Mouse (Mus musculus) megakaryocyte, embryonic 14.5 days (primary cell): ENCODE measurements around the gene Myo1d.

Experiments used
- FLI1 ChIP-seq: IDR thresholded peaks from 2 replicates; pipeline ENCODE4 v1.6.1; 2012; ENCODE audit warnings: low read length, inconsistent platforms, mixed read lengths
- GATA1 ChIP-seq: IDR thresholded peaks from 3 replicates; pipeline ENCODE4 v1.6.1; 2012; ENCODE audit warnings: mixed read lengths, low read length, inconsistent platforms, borderline replicate concordance

- TF ChIP-seq FLI1 (no peak), GATA1 (no peak)
Observed at GRCm38 (mm10) chr11:80508361-80509175, 271.3 kb downstream of the Myo1d start.
